Mouse (Mus musculus) liver, adult (tissue): Measurements from ENCODE around the gene Sorbs1.

Experiments
- GATA4 ChIP-seq: IDR thresholded peaks from 2 replicates; pipeline ENCODE4 v1.6.1; 2014; ENCODE audit warnings: mild to moderate bottlenecking, low read length; ENCODE audit not compliant: insufficient replicate concordance

Sorbs1 gene

GRCm38 (mm10) chr19:40318511-40318910 is 195.1 kb downstream of the Sorbs1 start:
- TF ChIP-seq GATA4: no peak

- TF ChIP-seq GATA4: no peak
Measured at GRCm38 (mm10) chr19:40317001-40317400, 196.6 kb downstream of the Sorbs1 start.

DNA sequence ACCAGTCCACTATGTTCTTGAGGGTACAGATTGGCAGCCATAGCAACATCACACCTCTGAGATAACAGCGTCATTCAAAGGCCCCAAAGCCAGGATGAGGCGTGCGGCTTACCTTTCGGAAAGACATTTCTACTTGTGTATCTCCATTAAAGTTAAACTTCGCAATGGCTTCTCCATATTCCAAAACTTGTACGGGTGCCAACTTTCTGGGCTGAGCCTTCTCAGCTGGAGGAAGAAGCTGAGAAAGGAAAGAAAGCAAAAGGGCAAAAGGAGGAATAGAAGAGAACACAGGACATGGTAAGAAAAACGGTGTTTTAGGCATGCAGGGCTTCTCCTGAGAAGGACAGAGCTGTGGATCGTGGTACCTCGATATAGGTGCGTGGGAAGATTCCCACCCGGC is 199.3 kb downstream of the Sorbs1 start:
- TF ChIP-seq GATA4: no peak

DNA sequence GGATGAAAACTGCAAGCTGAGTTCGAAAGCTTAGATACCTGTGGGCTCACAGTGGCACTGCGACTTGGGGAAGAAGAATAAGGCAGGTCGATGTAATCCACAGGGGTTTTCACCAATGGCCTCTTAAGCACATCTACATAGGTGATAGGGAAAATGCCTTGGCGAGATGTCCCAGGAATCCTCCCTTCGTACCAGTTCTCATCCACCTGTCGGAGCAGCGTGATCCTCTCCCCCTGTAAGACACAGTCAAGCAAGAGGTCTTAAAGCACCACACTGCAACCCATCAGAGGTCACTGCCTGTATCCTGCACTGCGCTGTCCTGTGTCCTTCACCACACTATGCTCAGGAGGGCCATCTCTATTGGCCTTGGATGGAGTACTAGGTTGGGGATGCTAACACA is 201.9 kb downstream of the Sorbs1 start:
- TF ChIP-seq GATA4: no peak

GRCm38 (mm10) chr19:40310410-40311130 is 203.0 kb downstream of the Sorbs1 start:
- no peak for TF ChIP-seq GATA4

DNA sequence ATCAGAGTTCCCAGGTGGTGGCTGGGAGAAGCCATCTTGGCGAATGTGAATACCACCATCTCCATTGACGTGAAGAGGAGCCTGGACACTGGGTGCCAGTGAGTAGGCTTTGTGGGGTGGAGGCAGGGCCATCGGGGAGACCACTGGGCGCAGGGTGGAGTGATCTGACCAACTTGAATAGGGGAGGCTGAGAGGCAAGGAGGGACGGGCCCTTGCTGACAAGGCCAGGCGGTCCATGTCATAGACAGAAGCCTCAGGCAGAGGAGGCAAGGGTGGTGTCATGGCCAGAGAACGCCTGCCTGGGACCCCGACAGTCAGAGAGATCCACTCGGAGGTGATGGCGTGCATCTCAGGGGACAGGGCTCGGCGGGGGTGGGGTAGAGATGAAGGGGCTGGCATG is 203.7 kb downstream of the Sorbs1 start:
- no peak for TF ChIP-seq GATA4

GRCm38 (mm10) chr19:40307550-40307949 is 206.0 kb downstream of the Sorbs1 start:
- no peak for TF ChIP-seq GATA4

DNA sequence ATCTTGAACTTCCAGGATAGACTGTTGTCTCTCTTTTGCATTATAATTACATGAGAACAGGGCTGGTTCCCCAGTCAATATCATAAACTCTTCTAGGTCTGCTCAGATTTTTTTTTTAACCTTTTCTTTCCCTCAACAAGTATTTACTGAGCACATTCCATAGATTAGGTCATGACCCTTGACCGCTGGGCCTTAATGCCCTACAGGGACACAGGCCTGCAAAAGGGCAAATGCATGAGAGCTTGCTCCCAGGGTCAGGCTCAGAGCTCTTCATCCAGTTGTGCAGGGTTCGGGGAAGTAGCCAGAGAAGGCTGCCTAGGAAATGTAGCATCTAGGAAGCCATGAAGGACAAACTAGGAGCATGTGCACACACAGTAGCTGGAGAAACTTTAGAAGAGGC is 206.9 kb downstream of the Sorbs1 start:
- TF ChIP-seq GATA4: no peak

DNA sequence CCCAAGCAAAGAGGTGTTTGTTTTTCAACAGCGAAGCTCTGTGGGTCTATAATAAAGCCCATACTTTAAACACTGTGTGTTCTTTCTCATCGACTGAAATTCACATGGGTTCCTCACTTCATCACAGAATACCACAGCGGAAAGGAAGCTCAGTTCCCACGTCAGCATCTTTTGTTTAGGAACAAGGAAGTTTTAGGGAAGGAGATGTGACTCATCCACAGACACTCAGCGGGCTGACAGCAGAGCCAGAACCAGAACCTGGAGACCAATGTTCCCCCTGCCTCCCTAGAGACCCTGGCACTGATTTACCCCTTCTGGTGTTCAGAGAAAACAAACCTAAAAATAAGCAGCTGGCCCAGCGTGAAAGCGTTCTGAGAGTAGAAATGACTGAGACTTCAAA is 208.1 kb downstream of the Sorbs1 start:
- no peak for TF ChIP-seq GATA4

GRCm38 (mm10) chr19:40302916-40303315 is 210.7 kb downstream of the Sorbs1 start:
- no peak for TF ChIP-seq GATA4

DNA sequence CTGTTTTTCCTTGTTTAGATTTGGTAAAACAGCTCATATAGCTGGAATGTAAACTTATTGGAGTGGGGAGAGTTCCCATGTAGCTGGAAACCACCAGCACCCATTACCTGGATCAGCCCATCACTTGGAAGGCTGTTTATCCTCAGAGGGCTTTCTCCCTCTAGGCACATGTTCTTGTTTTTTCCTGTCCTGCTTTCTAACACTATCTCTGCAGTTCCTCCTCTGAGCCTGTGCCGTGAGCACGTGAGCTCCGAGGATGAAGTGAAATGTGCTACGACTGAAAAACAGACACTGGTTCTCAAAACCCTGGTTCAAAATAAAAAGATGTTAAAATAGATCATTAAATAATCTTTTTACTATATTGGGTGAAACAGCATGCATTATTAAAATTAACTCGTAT is 211.1 kb downstream of the Sorbs1 start:
- no peak for TF ChIP-seq GATA4

GRCm38 (mm10) chr19:40299983-40300759 is 213.4 kb downstream of the Sorbs1 start:
- TF ChIP-seq GATA4: no peak

GRCm38 (mm10) chr19:40299182-40299581 is 214.4 kb downstream of the Sorbs1 start:
- TF ChIP-seq GATA4: no peak

GRCm38 (mm10) chr19:40298574-40298973 is 215.0 kb downstream of the Sorbs1 start:
- no peak for TF ChIP-seq GATA4

- TF ChIP-seq GATA4: no peak
Measured at GRCm38 (mm10) chr19:40297798-40298144, 215.8 kb downstream of the Sorbs1 start.

DNA sequence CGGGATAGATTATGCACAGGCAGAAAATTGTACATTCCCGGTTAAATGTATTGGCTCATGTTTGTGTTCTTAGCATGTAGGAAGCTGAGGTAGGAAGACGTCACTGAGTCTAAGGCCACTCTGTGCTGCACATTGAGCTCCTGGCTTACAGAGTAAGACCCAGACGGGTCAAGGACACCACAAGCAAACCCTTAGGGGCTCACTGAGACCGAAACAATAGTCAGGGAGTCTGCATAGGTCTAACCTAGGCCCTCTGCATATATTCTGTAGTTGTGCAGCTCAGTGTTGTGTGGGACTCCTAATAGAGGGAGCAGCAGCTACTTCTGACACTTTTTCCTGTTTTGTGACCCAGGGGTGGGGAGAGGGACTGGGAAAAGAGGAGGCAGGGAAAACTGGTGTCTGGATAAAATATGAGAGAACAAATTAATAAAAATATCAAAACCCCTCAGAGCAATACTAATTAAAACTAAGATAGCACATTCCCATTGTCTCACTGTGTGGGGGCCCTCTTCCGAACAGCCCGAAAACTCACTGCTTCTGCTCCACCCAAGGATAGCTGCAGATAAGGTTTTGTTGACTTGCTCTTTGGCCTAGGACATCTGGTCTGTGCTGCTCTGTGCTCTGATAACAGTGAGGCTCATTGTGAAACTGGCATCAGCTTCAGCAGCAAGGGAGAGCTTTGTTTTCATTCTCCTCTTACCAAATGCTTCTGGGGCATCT is 216.3 kb downstream of the Sorbs1 start:
- peak; percentile 100 for TF ChIP-seq GATA4
